Mouse (Mus musculus) fibroblast of lung, adult 2 months (primary cell): Measurements from ENCODE around the gene Cep350.

Experiments used
- DNase-seq: peaks from one replicate; pipeline ENCODE4 v3.0.0-alpha.2; 2011; ENCODE audit warnings: low read depth

Gene Cep350

GRCm38 (mm10) chr1:155809706-155810442, 163.2 kb downstream of the Cep350 start:
- DNase-seq, result no peak

DNA sequence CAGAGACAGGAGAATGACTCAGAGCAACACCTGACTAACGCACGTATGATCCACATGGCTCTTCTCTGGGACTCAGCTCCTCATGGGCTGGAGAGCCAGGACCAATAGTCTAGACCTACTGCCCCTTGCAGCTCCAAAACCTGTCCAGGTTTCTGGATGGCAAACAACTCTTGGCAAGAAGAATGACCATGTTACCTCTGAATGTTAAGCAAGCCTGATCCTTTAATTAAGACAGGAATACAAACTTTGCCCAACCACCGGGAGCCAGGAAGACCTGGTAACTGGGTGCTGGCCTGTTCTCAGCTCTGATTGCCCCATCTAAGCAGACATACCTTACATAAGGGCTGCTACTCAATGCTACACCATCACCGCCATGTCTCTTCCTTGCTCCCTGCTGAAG, 164.8 kb downstream of the Cep350 start:
- DNase-seq, result no peak

DNA sequence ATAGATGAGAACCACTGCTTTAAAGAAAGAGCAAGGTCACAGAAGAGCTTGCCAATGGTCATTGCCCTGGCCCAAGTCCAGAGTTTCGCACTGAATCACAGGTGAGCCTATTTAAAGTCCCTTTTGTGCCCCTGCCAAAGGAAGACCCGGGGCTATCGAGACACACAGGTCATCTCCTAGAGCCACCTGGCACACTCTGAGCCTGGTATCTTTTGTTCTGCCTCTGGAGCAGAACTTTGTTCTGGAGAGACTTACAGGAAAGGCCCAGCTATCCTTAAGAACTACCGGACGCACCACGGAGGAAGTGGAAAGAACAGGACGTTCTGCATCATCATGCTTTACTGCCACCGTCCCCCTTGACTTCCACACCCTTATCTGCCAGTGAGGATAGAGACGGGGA, 167.4 kb downstream of the Cep350 start:
- DNase-seq, result no peak

- DNase-seq, result no peak
Observed at GRCm38 (mm10) chr1:155801014-155801991, 171.8 kb downstream of the Cep350 start.

- DNase-seq, result no peak
Observed at GRCm38 (mm10) chr1:155798000-155798399, 175.1 kb downstream of the Cep350 start.

DNA sequence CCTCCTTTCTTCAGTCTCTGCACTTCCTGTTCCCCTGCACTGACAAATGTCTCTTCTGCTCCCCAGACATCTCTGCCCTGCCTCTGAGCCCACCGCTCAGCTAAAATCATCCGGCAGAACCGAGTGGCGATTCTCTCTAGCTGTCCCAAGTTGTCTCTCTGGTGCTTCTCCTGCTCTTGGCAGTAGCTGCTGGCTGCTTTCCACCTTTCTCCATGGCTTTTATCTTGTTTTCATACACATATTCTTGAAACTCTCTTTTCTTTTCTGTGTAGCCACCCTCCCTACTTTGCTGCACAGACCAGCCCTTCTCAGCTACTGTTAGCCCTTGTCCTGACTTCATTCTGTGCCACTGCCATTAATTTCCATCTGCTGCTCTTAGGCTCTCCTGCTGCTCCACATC, 175.6 kb downstream of the Cep350 start:
- no peak for DNase-seq

DNA sequence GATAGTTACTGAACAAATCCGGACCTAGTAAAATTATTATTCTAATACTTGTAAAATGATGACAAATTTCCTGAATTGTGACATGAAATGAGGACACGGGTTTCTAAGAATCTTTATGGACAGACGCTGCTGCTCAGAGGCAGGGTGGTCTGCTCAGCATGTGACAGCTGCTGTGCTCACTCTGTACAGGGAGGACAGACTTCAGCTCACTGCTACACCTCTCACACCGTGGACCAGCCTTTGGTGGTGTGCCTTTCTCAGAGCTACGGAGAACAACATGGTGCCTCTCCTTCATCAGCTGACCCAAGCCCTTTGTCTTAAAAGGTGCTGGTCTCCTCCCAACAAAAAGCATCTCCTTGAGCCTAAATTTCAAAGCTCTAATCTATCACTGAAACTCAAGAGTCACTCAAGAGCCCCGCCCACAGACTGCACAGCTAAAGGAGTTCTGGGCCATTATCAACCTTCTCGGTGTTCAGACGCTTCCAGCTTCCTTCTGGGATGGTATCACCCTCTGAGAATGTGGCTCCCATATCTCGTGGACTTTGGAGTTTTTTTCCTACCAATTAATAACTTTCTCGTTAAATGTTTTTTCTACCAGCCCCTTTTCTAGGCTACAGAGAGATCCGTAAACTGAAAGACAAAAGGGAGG, 176.2 kb downstream of the Cep350 start:
- DNase-seq, result no peak

- DNase-seq, result no peak
Observed at GRCm38 (mm10) chr1:155795791-155796233, 177.2 kb downstream of the Cep350 start.
